Mouse (Mus musculus): ENCODE measurements around the gene Ddb1.
"Not testable (repeated sequence)": the region's sequence is repeated elsewhere in the genome, so short reads cannot be mapped to it uniquely, and the experiment has no call there.

The Ddb1 gene

DNA sequence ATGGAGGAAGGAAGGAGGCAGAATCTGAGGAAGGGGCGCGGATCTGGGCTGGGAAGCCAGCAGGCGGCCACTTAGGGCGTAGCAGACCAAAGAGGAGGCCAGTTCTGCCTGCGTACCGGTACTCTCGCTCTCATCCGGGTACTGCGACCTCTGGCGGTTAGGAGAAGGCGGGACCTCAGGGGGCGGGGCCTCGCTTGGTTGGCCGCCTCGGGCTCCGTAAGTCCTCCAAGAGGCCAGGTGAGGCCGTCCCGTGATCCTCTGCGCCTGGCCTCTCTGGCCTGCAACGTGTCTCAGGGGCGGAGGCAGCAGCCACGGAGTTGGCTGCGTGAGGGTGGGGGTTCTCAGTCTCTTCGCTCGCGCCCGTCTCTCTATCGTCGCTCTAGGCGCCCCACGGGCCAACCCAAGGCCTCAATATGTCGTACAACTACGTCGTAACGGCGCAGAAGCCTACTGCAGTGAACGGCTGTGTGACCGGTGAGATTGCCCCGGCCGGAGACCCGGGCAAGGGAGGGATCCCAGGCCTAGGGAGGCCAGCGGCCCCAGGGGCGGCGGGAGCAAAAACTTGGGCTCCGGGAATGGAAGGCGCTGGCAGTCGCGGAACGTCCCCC lies at the start of gene Ddb1, which contains the start of gene Tkfc:
Gene Ddb1, plus strand, starts transcription at position 35 of the 608 bp plus-strand sequence.
Gene Tkfc, minus strand, starts transcription at position 362 of the 608 bp plus-strand sequence.
- DNase-seq (ENCODE audit: low spot score), result peak; percentile 98

DNA sequence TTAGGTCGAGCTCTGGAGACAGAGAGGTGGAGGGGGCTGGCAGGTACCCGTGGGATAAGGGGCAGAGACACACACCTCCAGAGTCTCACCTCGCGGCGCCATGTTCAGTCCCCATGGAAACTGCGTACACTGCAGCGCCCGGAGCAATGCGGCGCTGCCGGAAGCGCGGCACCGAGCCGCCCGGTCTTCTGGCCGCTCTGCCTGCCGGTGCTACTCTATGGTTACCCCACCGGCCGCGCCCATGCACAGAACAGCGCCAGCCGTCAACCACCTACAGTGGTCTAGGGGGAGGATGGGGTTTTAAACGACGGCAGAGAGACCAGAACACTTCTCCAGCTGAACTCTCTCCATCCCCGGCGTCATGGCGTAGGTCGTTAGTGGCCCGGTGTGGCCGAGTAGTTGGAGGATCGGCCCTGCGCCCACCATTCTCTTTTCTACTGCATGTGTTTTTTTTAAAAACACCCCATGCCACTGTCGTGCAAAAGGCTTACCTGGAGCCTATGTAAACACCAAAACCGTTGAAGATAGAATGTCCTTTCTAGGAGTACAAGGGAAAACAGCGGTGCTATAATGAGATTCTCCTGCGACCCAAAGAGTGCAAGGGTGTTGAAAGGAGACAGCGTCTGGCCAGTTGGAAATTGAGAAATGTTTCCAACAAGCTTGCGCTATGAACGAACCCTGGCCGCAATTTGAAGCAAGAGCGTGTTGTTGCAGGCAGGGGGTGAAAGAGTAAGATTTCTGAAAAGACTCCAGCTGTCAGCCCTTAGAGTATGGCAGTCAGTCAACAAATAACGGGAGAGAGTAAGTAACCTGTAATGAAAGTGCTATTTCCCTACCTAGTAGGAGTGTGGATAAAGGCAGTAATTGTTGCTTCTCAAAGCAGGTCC lies 49.3 kb upstream of the Ddb1 start, which contains the start of gene Tmem216:
Gene Tmem216, minus strand, starts transcription at position 615 of the 887 bp plus-strand sequence.
- DNase-seq (ENCODE audit: low spot score), result peak; percentile 78

DNA sequence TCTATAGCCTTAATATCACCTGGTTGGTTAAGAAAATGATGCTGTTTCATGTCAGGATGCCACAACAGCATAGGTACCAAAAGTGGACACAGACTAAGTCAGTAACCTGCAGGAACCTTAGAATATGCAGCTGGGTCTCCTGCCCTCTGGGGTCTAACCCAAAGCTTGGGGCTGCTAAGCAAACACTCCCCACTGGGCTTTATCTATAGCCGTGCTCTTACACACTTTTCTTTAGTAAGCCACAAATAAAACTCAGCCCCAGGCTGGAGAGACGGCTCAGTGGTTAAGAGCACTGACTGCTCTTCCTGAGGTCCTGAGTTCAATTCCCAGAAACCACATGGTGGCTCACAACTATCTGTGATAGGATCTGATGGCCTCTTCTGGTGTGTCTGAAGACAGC lies 48.1 kb upstream of the Ddb1 start:
- no peak for DNase-seq (ENCODE audit: low spot score)

DNA sequence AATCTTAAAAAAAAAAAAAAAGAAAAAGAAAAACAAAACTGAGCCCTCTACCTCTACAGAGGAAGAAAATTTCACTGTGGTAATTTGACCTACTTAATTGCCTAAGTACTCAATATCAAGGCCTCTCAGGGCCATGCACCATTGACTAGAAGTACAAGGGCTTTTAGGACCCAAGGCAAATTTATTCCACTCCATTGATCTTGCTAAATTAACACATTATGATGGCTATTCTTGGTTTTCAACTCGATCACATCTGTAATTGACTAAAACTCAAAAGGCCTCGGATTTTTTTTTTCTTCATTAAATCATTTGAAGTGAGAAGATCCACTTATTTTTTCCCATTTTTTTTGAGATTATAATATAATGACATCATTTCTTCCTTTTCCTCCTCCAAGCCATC lies 47.7 kb upstream of the Ddb1 start:
- no peak for DNase-seq (ENCODE audit: low spot score)

DNA sequence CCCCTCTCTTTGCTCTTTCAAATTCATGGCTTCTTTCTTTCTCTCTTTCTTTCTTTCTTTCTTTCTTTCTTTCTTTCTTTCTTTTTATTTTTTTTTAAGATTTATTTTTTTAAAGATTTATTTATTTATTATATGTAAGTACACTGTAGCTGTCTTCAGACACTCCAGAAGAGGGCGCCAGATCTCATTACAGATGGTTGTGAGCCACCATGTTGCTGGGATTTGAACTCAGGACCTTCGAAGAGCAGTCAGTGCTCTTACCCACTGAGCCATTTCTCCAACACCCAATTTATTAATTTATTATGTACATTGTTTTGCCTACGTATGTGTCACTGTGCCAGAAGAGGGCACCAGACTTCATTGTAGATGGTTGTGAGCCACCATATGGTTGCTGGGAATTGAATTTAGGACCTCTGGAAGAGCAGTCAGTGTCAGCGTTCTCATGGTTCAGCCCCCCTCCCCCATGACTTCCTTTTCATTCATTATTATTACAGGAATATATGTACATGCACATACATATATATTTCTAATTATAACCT lies 47.2 kb upstream of the Ddb1 start:
- not testable (repeated sequence) for DNase-seq (ENCODE audit: low spot score)

DNA sequence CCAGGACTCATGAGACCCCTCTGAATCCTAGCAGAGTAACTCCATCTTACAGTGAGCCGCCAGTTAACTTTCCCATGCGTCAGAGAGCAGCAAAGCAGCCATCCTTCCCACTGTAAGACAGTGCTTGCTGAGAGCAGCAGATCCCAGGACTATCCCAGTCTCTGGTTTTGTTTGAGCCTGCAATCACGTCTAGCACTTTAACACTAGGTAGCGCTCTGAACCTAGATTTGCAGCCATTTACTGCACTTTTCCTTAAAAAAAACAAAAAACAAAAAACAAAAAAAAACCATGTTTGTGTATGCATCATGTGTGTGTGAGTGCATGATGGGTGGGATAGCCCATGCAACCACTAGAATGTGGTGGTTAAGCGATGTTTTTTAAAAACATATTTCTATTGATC lies 45.0 kb upstream of the Ddb1 start:
- DNase-seq (ENCODE audit: low spot score), result no peak

DNA sequence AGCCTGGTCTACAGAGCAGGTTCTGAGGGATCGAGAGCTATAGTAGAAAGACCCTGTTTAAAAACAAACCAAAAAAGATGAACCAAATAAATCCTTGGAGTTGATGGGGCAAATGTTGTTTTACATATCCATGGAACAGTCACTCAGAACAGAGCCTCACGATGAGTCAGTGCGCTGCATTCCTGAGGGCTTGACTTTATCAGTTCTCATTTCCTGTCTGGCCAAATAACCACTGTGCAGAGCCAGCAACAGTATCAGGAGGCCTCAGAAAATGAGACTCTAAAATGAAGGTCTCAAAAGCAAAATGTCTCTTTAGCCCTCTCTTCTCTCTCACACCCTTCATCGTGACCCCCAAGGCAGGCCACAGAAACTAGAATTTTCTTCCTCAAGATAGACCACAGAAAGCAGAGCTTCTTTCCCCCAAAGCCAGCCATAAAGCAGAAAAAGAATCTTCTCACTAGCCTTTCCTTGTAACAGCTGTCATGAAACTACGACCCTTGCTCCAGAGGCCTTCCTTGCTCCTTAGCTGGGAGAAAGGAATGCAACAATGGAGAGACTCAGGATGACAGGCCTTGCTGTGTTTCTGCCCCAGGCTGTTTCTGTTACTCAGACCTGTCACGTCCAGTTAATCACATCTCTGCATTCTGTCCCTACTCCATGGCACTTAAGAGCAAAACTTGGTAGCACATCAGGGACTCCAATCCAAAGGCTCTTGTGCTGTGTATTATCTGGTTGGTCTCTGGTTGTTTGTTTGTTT lies 43.4 kb upstream of the Ddb1 start:
- no peak for DNase-seq (ENCODE audit: low spot score)

DNA sequence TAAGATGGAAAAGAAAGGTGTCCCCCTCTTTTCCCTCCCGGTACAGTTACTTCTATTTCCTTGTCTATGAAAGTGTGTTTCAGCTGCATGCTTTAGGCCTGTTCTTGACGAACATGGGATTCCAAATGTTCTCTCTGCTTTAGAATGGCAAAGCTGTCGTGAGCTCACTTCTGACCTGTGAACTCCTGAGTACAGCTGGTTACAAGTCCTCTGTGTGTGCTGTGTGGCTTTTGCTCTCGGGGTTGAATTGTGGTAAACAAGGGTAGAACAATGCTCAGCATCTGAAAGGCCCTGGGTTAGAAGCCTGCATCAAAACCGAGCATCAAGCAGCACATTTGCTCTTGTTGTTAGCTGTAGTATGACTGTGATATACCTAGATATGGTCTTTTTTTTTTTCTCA lies 42.8 kb upstream of the Ddb1 start:
- no peak for DNase-seq (ENCODE audit: low spot score)

DNA sequence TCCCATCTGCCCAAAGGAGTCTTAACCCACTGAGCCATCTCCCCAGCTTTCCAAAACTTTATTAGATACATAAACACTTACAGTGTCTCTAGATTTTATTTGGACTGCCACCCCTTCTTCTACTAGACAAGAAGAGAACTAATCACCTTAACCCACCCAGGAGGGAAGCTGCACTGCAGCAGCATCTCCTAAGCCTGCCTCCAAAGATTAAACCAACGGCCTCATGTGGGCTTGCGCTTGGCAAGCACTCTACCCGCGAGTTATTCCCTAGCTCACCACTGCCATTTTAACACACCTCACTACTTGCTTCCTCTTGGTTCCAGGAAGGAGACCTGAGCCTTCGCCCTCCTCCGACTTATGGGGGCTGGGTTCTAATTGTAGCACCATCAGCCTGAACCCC lies 40.8 kb upstream of the Ddb1 start:
- DNase-seq (ENCODE audit: low spot score), result no peak

DNA sequence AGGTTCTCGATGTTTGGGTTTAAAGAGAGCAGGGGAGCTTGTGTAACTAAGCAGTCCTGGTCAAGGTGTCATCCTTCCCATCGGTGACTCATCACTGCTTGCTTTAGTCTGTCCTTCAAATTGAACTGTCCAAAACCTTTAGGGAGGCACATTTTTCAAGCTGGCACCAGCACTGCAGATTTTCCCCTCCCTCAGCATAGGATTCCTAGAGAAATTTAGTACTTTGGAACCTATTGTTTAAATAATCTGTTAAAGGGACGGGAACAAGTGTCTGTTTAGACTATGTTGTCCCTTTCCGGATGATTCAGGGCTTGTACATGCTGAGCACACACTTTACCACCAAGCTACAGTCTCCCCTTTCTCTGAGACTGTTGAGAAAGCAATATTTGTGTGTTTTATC lies 39.9 kb upstream of the Ddb1 start:
- DNase-seq (ENCODE audit: low spot score), result no peak

DNA sequence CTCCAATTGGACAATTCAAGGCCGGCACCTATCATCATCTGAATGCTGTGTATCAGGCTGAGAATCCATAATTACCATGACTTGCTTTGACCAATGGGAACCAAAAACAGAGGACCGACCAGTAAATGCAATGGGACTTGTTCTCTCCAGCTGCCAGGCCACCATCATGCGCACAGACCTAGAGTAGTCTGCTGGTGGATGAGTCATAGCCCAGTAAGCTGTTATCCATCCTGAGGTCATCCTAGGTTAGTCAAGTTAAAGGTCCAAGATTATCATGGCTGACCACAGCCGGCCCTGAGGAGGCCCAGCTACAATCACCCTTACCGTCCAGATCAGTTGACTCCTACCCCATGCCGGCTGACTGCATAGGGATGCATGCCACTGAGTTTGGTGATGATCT lies 35.5 kb upstream of the Ddb1 start:
- no peak for DNase-seq (ENCODE audit: low spot score)

DNA sequence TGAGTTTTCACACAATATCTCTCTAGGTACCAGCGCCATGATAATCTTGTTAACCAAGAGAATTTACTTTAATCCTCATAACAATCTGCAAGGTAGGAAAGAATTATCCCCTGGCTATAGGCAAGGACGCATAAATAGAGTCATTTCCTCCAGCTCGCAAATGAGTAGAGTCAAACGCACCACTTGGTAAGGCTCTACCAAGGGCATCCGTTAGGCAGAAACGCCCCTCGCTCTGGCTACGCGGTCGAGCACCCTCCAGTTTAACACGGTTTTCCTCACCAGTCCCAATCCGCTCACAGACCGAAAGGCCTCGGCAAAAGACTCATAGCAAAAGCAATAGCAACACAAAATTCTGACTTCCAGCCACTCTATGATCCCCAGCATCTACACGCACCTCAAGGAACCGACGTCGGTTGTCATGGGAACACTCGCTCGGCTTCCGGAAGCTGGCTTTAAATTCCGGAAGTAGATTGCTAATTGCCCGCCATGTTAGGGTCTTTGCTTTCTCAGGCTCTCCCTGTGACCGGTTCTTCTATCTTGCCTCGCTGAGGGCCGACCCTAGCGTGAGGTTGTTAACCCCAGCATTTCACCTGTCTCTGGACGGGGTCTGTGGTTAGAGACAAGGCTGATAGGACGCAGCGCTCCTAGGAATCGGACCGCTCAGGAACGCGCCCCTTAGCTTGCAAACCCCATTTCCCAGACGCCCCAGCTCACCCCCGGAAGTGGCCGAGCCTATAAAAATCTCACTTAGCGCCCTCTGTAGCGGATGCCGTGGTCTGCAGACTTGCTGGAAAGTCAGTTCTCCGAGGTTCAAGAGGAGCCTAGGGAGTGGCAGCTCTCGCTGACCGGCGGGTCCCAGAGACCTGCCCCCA lies 28.2 kb upstream of the Ddb1 start, which contains the start of the genes Cyb561a3 and Tmem138:
Gene Cyb561a3, plus strand, starts transcription at position 483 of the 872 bp plus-strand sequence.
Gene Tmem138, minus strand, starts transcription at position 673 of the 872 bp plus-strand sequence.
- DNase-seq (ENCODE audit: low spot score), result peak; percentile 80

DNA sequence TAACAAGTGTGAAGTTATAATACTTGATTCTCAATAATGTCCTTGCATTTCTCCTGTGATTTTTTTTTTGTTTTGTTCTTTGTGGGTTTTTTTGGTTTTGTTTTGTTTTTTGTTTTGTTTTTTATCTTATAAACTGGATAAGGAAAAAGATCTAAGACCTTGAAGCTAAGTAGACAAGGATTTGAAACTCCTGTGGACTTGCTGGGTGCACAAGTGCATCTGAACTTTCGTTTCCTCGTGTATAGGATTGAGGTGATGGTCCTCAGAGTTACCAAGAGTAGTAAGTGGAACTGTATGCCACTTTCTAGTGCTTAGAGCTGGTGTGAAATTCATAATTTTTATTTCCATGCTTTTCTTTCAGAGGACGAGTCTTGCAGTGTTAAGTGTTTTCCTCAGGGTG lies 25.0 kb upstream of the Ddb1 start:
- no peak for DNase-seq (ENCODE audit: low spot score)

DNA sequence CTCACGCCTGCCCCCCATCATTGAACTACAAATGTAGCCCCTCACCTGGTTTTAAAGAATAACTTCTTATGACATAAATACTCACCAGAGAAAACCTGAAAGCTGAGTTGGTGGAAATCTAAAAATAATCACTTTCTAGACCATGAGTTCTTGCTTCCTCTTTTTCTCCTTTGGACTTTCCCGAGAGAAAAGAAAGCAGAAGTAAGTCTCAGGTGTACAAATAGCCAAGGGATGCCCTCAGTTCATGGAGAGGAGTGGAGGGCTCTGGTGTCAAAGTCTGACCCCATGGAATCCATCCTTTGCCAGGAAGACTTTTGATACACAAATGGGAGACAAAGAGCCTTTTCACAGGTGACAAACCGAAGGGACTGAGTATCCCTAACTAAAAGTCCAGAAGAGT lies 24.4 kb upstream of the Ddb1 start:
- no peak for DNase-seq (ENCODE audit: low spot score)

DNA sequence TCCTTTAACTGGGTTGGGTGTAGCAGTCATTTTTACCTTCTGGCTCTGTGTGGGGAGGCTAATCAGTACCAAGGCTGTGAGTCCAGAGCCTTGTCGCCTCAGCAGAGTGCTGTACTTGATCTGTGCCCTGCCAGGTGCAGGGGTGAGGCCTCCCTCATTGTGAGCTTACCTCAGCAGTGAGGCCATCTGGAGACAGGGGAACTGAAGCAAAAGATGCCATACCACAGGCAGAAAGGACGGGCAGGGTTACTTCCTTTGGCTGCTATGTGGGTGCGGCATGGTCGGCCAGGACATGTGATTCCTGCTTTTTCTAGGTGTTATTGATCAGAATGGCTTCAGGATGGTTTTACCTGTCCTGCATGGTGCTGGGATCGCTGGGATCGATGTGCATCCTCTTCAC lies 23.1 kb upstream of the Ddb1 start:
- DNase-seq (ENCODE audit: low spot score), result no peak

DNA sequence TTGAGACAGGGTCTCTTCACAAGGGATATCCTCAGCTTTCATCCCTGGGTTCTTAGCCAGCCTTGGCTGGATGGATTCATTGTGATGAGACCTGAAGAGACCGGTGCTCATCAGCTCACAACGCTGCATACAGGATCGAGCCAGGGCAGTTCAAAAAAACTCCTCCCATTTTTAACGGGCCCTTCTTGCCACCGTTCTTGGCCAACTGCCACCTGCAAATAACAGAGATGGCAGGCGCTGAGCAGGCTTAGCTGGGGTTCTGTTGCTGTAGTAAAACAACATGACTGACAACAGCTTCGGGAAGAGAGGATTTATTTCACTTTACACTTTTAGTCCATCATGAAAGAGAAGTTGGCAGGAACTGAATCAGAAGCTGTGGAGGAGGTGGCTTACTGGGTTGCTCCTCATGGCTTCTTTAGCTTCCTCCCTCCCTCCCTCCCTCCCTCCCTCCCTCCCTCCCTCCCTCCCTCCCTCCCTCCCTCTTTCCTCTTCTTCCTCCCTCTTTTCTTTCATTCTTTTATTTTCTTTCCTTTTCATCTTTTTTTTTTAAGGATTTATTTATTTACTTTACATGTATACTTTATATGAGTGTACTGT lies 21.5 kb upstream of the Ddb1 start:
- DNase-seq (ENCODE audit: low spot score), result no peak

DNA sequence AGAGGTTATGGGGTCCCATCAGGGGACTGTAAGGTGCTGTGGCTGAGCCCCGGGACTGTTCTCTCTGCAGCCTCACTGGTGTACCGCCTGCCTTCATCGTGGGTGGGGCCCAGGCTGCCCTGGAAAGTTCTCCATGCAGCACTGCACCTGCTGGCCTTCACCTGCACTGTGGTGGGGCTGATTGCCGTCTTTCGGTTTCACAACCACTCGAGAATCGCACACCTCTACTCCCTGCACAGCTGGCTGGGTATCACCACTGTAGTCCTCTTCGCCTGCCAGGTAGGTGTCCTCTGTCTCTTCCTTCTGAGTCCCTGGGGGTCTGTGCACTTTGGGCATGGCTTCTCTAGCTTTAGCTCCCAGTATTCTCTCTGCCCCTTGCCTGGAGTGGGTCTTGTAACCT lies 20.0 kb upstream of the Ddb1 start:
- DNase-seq (ENCODE audit: low spot score), result no peak

DNA sequence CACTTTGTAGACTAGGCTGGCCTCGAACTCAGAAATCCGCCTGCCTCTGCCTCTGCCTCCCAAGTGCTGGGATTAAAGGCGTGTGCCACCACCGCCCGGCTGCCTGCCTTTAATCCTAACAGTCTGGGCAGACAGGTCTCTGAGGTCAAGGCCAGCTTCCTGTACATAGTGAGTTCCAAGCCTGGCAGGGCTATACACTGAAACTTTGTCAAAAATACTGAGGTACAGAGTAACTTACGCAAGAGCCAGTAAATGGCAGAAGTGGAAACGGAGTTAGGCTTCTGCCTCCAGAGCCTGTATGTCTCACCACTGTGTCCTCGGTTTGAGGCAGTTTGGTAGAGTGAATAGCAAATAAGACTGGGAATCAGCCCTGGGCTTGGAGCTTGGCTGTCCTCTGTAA lies 17.9 kb upstream of the Ddb1 start:
- no peak for DNase-seq (ENCODE audit: low spot score)

DNA sequence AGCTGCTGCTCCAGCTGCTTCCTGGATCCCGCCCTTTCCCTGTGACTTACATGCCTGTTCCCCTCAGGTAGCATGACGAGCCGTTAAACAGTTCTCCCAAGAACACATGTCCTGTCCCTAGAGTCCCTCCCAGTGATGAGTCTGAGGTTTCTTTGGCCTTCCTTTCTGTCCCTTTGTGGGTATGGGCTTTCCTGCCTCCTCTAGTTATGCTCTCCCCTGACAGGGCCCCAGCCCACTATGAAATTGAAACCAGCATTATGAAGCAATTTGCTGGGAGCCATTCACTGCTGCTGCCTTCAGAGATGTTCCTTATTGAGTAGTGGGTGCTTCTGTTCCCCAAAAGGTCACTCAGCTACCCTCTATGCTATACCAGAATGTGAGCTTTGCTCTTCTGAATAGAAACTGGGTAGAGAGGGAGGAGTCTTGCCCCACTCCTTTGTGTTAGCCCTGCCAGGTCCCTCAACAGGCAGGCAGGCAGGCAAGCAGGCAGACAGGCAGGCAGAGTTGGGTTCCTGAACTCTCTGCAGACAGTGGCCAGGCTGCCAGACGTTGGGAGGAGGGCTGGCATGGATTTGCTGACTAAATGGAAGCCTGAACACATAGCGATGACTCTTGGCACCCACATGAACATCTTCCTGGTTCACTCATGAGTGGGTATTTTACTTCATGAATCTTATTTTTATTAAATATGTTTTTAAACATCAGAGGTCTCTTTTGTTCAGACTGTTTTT lies 15.8 kb upstream of the Ddb1 start:
- no peak for DNase-seq (ENCODE audit: low spot score)

DNA sequence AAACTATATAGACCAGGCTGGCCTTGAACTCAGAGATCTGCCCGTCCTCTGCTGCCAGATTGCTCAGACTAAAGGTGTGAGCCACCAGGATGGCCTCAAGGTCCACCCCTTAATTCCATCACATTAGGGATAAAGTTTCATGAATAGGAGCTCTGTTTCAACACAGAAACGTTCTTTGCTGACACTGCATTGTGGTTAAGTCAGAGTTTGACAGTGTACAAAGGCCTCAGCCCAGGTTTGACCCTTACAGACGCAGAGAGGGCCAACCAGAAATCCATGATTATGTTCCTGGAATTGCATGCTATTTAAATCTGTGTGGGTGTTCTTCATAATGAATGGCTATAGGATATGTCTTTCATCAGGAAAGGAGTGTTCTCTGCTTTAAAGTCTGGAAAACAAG lies 14.8 kb upstream of the Ddb1 start:
- no peak for DNase-seq (ENCODE audit: low spot score)

Measured in urinary bladder, postnatal 25 days (tissue).